Mouse (Mus musculus) embryonic facial prominence, embryonic 14.5 days (tissue): ENCODE data around the gene B4galnt1. TPM values are rescaled to one million over a fixed set of nuclear protein-coding genes. Genes with fewer than 3 reads are reported as not detected.

ENCODE experiments used
- ATAC-seq: fragments of 200-750 bp; cut with Nextera tagmentation; 2 replicates; pipeline ENCODE4 v1.8.0; 2017; ENCODE audit warnings: low read depth, moderate number of reproducible peaks, moderate TSS enrichment
- DNase-seq: peaks from one replicate; pipeline ENCODE4 v3.0.0-alpha.2; 2015; ENCODE audit warnings: low spot score
- H3K27ac ChIP-seq: fragments of 300-500 bp; sonication (generic); replicated peaks from 2 replicates; pipeline ENCODE4 v1.5.1; 2014; ENCODE audit warnings: low read depth, mild to moderate bottlenecking, low read length, moderate library complexity
- H3K27me3 ChIP-seq: fragments of 300-500 bp; sonication (generic); replicated peaks from 2 replicates; pipeline ENCODE4 v1.6.1; 2014; ENCODE audit warnings: low read length; ENCODE audit not compliant: control insufficient read depth, insufficient read depth
- H3K36me3 ChIP-seq: fragments of 300-500 bp; sonication (generic); 2 replicates; pipeline ENCODE4 v1.6.1; 2014; ENCODE audit warnings: low read length, mixed read lengths; ENCODE audit not compliant: control insufficient read depth, insufficient read depth
- H3K4me1 ChIP-seq: fragments of 300-500 bp; sonication (generic); 2 replicates; pipeline ENCODE4 v1.6.1; 2014; ENCODE audit warnings: antibody characterized with exemption, low read length; ENCODE audit not compliant: control insufficient read depth, insufficient read depth
- H3K4me2 ChIP-seq: fragments of 300-500 bp; sonication (generic); 2 replicates; pipeline ENCODE4 v1.6.1; 2014; ENCODE audit warnings: low read depth, mild to moderate bottlenecking, low read length, moderate library complexity, mixed read lengths
- H3K4me3 ChIP-seq: fragments of 300-500 bp; sonication (generic); 2 replicates; pipeline ENCODE4 v1.5.1; 2014; ENCODE audit warnings: low read depth, mild to moderate bottlenecking, low read length
- H3K9ac ChIP-seq: fragments of 300-500 bp; sonication (generic); 2 replicates; pipeline ENCODE4 v1.6.1; 2014; ENCODE audit warnings: low read depth, mild to moderate bottlenecking, low read length, moderate library complexity, mixed read lengths
- H3K9me3 ChIP-seq: fragments of 300-500 bp; sonication (generic); 2 replicates; pipeline ENCODE4 v1.6.1; 2016; ENCODE audit warnings: low read length; ENCODE audit not compliant: control insufficient read depth
- WGBS: fragments of 180-500 bp; shearing (Covaris S2); extraction: QIAGEN DNeasy Blood & Tissue Kit; methylation state at CpG from one replicate; pipeline ENCODE4 v1.1.7; 2014; 5-methylcytosine and 5-hydroxymethylcytosine counted together
- polyA plus RNA-seq: library from polyadenylated mRNA; unstranded; fragments of >200 nt; fragmentation: Nextera tagmentation; extraction: Ambion mirVana; gene quantifications from 2 replicates; pipeline ENCODE4 v1.2.1, GENCODE M21; 2014

Gene B4galnt1
- polyA plus RNA-seq, 1 experiment from 2014 or later, result 9.8 TPM

- Histone ChIP-seq H3K27me3 (no peaks in the 10 kb centered on the region), H3K9ac (no peak overlapping the region), H3K4me2 (no peak overlapping the region), H3K9me3 (no peaks in the 10 kb centered on the region), H3K36me3 (peaks cover 40% of the 10 kb centered on the region), H3K4me3 (no peak overlapping the region), H3K4me1 (peaks cover 8% of the 10 kb centered on the region), H3K27ac (no peak overlapping the region)
- ATAC-seq (no peak), DNase-seq (no peak)
- 82% methylated on average over 4 of the region's 4 CpGs for WGBS
These were observed 43.9 kb downstream of the B4galnt1 start for GRCm38 (mm10) chr10:127208921-127209320.

- Histone ChIP-seq H3K4me3 (peak overlapping the region; percentile 71; the same call in 1 of the 2 replicates), H3K9ac (peak overlapping the region; percentile 73; the same call in 1 of the 2 replicates)
- 84% methylated on average over 13 of the region's 13 CpGs for WGBS
These were observed 45.0 kb downstream of the B4galnt1 start for GRCm38 (mm10) chr10:127209928-127210570.

GRCm38 (mm10) chr10:127210961-127211405 is 46.0 kb downstream of the B4galnt1 start:
- no peaks in the 10 kb centered on the region for H3K27me3 ChIP-seq
- peak overlapping the region; percentile 71 for H3K4me3 ChIP-seq
- H3K27ac ChIP-seq, result no peak overlapping the region
- H3K9me3 ChIP-seq, result no peaks in the 10 kb centered on the region
- H3K4me2 ChIP-seq, result peak overlapping the region; percentile 69
- DNase-seq (peak; percentile 7), ATAC-seq (peak; percentile 56)
- WGBS, result under 1% methylated on average over 11 of the region's 25 CpGs
- peak overlapping the region; percentile 73 for H3K9ac ChIP-seq
- H3K4me1 ChIP-seq, result peaks cover 8% of the 10 kb centered on the region
- peaks cover 23% of the 10 kb centered on the region for H3K36me3 ChIP-seq

More at GRCm38 (mm10) chr10:127209928-127210570, 45.0 kb downstream of the B4galnt1 start:
- no peak for ATAC-seq
- Histone ChIP-seq H3K36me3 (peaks cover 31% of the 10 kb centered on the region), H3K4me2 (peak overlapping the region; percentile 69), H3K27me3 (no peaks in the 10 kb centered on the region), H3K27ac (no peak overlapping the region), H3K9me3 (no peaks in the 10 kb centered on the region), H3K4me1 (peaks cover 8% of the 10 kb centered on the region)
- DNase-seq, result no peak

GRCm38 (mm10) chr10:127211414-127211854 is 46.4 kb downstream of the B4galnt1 start, which contains the start of gene Pip4k2c:
Pip4k2c (minus strand) TSS chr10:127211585.
- WGBS, result under 1% methylated on average over 34 of the region's 47 CpGs
- Histone ChIP-seq H3K9me3 (no peaks in the 10 kb centered on the region), H3K4me2 (peak within 1 kb of the TSS; percentile 69), H3K4me1 (peaks cover 8% of the 10 kb centered on the region), H3K36me3 (peaks cover 18% of the 10 kb centered on the region), H3K4me3 (peak within 1 kb of the TSS; percentile 71), H3K9ac (peak within 1 kb of the TSS; percentile 73), H3K27ac (no peak within 1 kb of the TSS), H3K27me3 (no peaks in the 10 kb centered on the region)
- peak; percentile 97 for ATAC-seq
- peak; percentile 93 for DNase-seq

GRCm38 (mm10) chr10:127213272-127213671 is 48.2 kb downstream of the B4galnt1 start:
- ATAC-seq (no peak), DNase-seq (no peak)
- H3K9me3 ChIP-seq, result no peaks in the 10 kb centered on the region
- 85% methylated on average over 8 of the region's 8 CpGs for WGBS
- no peak overlapping the region for H3K4me2 ChIP-seq
- no peak overlapping the region for H3K4me3 ChIP-seq
- H3K27ac ChIP-seq, result no peak overlapping the region
- H3K9ac ChIP-seq, result no peak overlapping the region
- H3K27me3 ChIP-seq, result no peaks in the 10 kb centered on the region
- 0 out of 2 replicates have a peak, but pooled peaks cover 2% of the 10 kb centered on the region for H3K36me3 ChIP-seq
- peaks cover 8% of the 10 kb centered on the region for H3K4me1 ChIP-seq

GRCm38 (mm10) chr10:127213704-127214421 is 48.8 kb downstream of the B4galnt1 start:
- ATAC-seq (no peak), DNase-seq (no peak)
- Histone ChIP-seq H3K36me3 (no peaks in the 10 kb centered on the region), H3K9me3 (no peaks in the 10 kb centered on the region), H3K4me1 (peaks cover 8% of the 10 kb centered on the region), H3K27me3 (no peaks in the 10 kb centered on the region), H3K9ac (no peak overlapping the region), H3K4me2 (no peak overlapping the region), H3K4me3 (no peak overlapping the region), H3K27ac (no peak overlapping the region)
- 79% methylated on average over 13 of the region's 13 CpGs for WGBS

- no peak overlapping the region for H3K9ac ChIP-seq
- H3K4me2 ChIP-seq, result no peak overlapping the region
- H3K27me3 ChIP-seq, result no peaks in the 10 kb centered on the region
- no peaks in the 10 kb centered on the region for H3K9me3 ChIP-seq
- H3K4me3 ChIP-seq, result no peak overlapping the region
- H3K27ac ChIP-seq, result no peak overlapping the region
- H3K4me1 ChIP-seq, result peaks cover 8% of the 10 kb centered on the region
- no peaks in the 10 kb centered on the region for H3K36me3 ChIP-seq
- WGBS, result 56% methylated on average over 1 of the region's 1 CpGs
- DNase-seq, result no peak
- ATAC-seq, result no peak
These were observed 49.4 kb downstream of the B4galnt1 start for GRCm38 (mm10) chr10:127214422-127214803.

- H3K4me2 ChIP-seq, result no peak overlapping the region
- H3K36me3 ChIP-seq, result no peaks in the 10 kb centered on the region
- no peak overlapping the region for H3K4me3 ChIP-seq
- H3K9ac ChIP-seq, result no peak overlapping the region
- no peaks in the 10 kb centered on the region for H3K4me1 ChIP-seq
- 96% methylated on average over 11 of the region's 11 CpGs for WGBS
- no peak for DNase-seq
- no peaks in the 10 kb centered on the region for H3K27me3 ChIP-seq
- no peak for ATAC-seq
- no peaks in the 10 kb centered on the region for H3K9me3 ChIP-seq
- H3K27ac ChIP-seq, result no peak overlapping the region
These were observed 51.4 kb downstream of the B4galnt1 start for GRCm38 (mm10) chr10:127216456-127216855.
